ENCODE assay signal across 16 mouse cellular contexts in the genomic region with DNA sequence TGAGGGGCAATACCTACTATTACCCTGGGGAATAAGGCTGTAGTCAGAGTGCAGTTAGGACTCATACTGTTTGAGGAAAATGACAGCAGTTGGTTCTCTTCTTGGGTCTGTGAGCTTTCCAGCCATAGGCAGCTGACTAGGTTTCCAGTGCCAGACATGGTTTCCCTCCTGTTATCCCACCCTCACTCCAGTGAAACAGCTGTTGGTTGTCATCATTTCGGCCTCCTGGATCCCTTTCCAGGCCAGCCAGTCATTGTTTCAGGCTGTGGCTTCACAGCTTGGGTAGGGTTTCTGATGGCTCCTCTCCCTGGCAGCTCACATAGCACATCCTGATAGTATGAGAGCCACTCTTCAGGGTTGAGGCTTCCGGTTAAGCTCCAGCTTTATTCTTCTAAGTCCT.
DNase-seq lines count a peak whose midpoint lies in the region; ATAC-seq and TF ChIP-seq lines count a peak whose summit lies in the region.
"Had no signal": no experiment of that assay in that cellular context is flagged by ENCODE, and none has a peak within 500 bp of the region (broad histone marks: within the 10 kb centered on the region; RNA-seq: fewer than 3 reads in every experiment).

No protein-coding gene starts in this region.

- H3K9ac ChIP-seq in lung, embryonic 16.5 days (ENCODE audit: low read length): no peak overlapping the region
- H3K9ac ChIP-seq in midbrain, postnatal 0 days (replicated peaks; ENCODE audit: low read length, poor library complexity, severe bottlenecking): no peak overlapping the region
- H3K9ac ChIP-seq in hindbrain, embryonic 11.5 days (ENCODE audit: low read depth, low read length): no peak overlapping the region
- H3K9ac ChIP-seq: embryonic facial prominence, embryonic 13.5 days; forebrain, embryonic 12.5 days had no signal

- H3K27ac ChIP-seq in lung, embryonic 16.5 days (ENCODE audit: low read length): 0 out of 2 replicates have a peak overlapping the region, but pooled peaks have one; percentile 17
- H3K27ac ChIP-seq in midbrain, postnatal 0 days (ENCODE audit: low read depth, low read length): no peak overlapping the region
- H3K27ac ChIP-seq in hindbrain, embryonic 11.5 days (ENCODE audit: low read depth, low read length): no peak overlapping the region
- H3K27ac ChIP-seq: embryonic facial prominence, embryonic 13.5 days; forebrain, embryonic 12.5 days; gastrocnemius, adult 2 months; layer of hippocampus, adult 2 months; stomach, postnatal 0 days had no signal

- H3K4me1 ChIP-seq in lung, embryonic 16.5 days (replicated peaks; ENCODE audit: control insufficient read depth, insufficient read depth, low read length): no peaks in the 10 kb centered on the region
- H3K4me1 ChIP-seq in midbrain, postnatal 0 days (ENCODE audit: insufficient read depth, low read length): no peaks in the 10 kb centered on the region
- H3K4me1 ChIP-seq in hindbrain, embryonic 11.5 days (replicated peaks; ENCODE audit: control insufficient read depth, insufficient read depth, low read length): no peaks in the 10 kb centered on the region
- H3K4me1 ChIP-seq: embryonic facial prominence, embryonic 13.5 days had no signal

- 71% methylated on average over 2 of the region's 2 CpGs for WGBS in lung, embryonic 16.5 days
- WGBS in midbrain, postnatal 0 days: 85% methylated on average over 2 of the region's 2 CpGs
- whole genome bisulfite sequencing in hindbrain, embryonic 11.5 days: 79% methylated on average over 2 of the region's 2 CpGs

- TF ChIP-seq CTCF in midbrain, postnatal 0 days (IDR thresholded peaks at IDR 0.05): no peak

- no peak overlapping the region for H3K4me3 ChIP-seq in lung, embryonic 16.5 days (ENCODE audit: low read length)
- no peak overlapping the region for H3K4me3 ChIP-seq in midbrain, postnatal 0 days (ENCODE audit: low read depth, low read length)
- no peak overlapping the region for H3K4me3 ChIP-seq in hindbrain, embryonic 11.5 days (ENCODE audit: low read depth, low read length)
- H3K4me3 ChIP-seq: embryonic facial prominence, embryonic 13.5 days; forebrain, embryonic 12.5 days; gastrocnemius, adult 2 months; layer of hippocampus, adult 2 months had no signal

- H3K36me3 ChIP-seq in lung, embryonic 16.5 days (ENCODE audit: control insufficient read depth, insufficient read depth, low read length): no peaks in the 10 kb centered on the region
- H3K36me3 ChIP-seq in midbrain, postnatal 0 days (ENCODE audit: insufficient read depth, low read length): no peaks in the 10 kb centered on the region
- no peaks in the 10 kb centered on the region for H3K36me3 ChIP-seq in hindbrain, embryonic 11.5 days (ENCODE audit: control insufficient read depth, insufficient read depth, low read length)
- H3K36me3 ChIP-seq: embryonic facial prominence, embryonic 13.5 days; forebrain, embryonic 12.5 days had no signal

- no peaks in the 10 kb centered on the region for H3K27me3 ChIP-seq in lung, embryonic 16.5 days (ENCODE audit: control insufficient read depth, insufficient read depth, low read depth, low read length)
- no peaks in the 10 kb centered on the region for H3K27me3 ChIP-seq in midbrain, postnatal 0 days (ENCODE audit: insufficient read depth, low read length)
- no peaks in the 10 kb centered on the region for H3K27me3 ChIP-seq in hindbrain, embryonic 11.5 days (ENCODE audit: control insufficient read depth, insufficient read depth, low read length)
- H3K27me3 ChIP-seq: embryonic facial prominence, embryonic 13.5 days; forebrain, embryonic 12.5 days had no signal

- no peak overlapping the region for H3K4me2 ChIP-seq in lung, embryonic 16.5 days (ENCODE audit: low read depth, low read length)
- H3K4me2 ChIP-seq in midbrain, postnatal 0 days (ENCODE audit: low read depth, low read length, poor library complexity, severe bottlenecking): no peak overlapping the region
- no peak overlapping the region for H3K4me2 ChIP-seq in hindbrain, embryonic 11.5 days (replicated peaks; ENCODE audit: low read depth, low read length)
- H3K4me2 ChIP-seq: embryonic facial prominence, embryonic 13.5 days; forebrain, embryonic 12.5 days; midbrain, embryonic 11.5 days had no signal

- no peaks in the 10 kb centered on the region for H3K9me3 ChIP-seq in lung, embryonic 16.5 days (ENCODE audit: control insufficient read depth, low read length)
- no peaks in the 10 kb centered on the region for H3K9me3 ChIP-seq in midbrain, postnatal 0 days (ENCODE audit: low read length)
- H3K9me3 ChIP-seq in hindbrain, embryonic 11.5 days (ENCODE audit: control insufficient read depth, low read length): no peaks in the 10 kb centered on the region
- H3K9me3 ChIP-seq: embryonic facial prominence, embryonic 13.5 days; forebrain, embryonic 12.5 days had no signal

- DNase-seq in gastrocnemius, postnatal 10 days: peak; percentile 12
- no peak for DNase-seq in gastrocnemius, adult 18-20 months (ENCODE audit: low spot score)
- peak; percentile 52 for DNase-seq in urinary bladder, postnatal 14 days (ENCODE audit: low spot score)
- DNase-seq in urinary bladder, postnatal 25 days (ENCODE audit: low spot score): no peak
- DNase-seq in midbrain, postnatal 0 days (ENCODE audit: low spot score): no peak
- no peak for DNase-seq in hindbrain, embryonic 11.5 days (ENCODE audit: low spot score)
- no peak for DNase-seq in adrenal gland, adult 8-10 months
- DNase-seq: gastrocnemius, adult 2 months; kidney, adult 9 months; thymus, postnatal 25 days had no signal

- peak; percentile 31; the same call in 1 of the 2 replicates for ATAC-seq in lung, embryonic 16.5 days (ENCODE audit: low read depth)
- ATAC-seq in midbrain, postnatal 0 days (ENCODE audit: low FRiP score): no peak
- ATAC-seq in hindbrain, embryonic 11.5 days (ENCODE audit: low FRiP score): no peak

Comparison
In these comparisons a context has a peak if more than half of its experiments do, and no peak if none do; other contexts are left out.
1. DNase-seq: peak in gastrocnemius, postnatal 10 days (single experiment) and urinary bladder, postnatal 14 days (single experiment); none in gastrocnemius, adult 18-20 months (single experiment), urinary bladder, postnatal 25 days (single experiment), midbrain, postnatal 0 days (single experiment), hindbrain, embryonic 11.5 days (single experiment) and adrenal gland, adult 8-10 months (single experiment).